Mouse (Mus musculus) heart, adult 18-20 months (tissue): ENCODE results near the gene Atg4b. TPM values are rescaled to one million over a fixed set of nuclear protein-coding genes. Genes with fewer than 3 reads are reported as not detected.

Experiments
- DNase-seq, 2 experiments: peaks; one replicate each; pipeline ENCODE4 v3.0.0; 2021 to 2022; ENCODE audit warnings: mixed read lengths in 1 of 2
- long read RNA-seq, 2 experiments: library from polyadenylated mRNA; stranded (forward); transcript quantifications; one replicate each; pipeline ENCODE4 v2.0.0; 2021
- total RNA-seq, 2 experiments: library from RNA; stranded (reverse); gene quantifications; 2 replicates each; pipeline ENCODE4 v1.2.3; 2021

Atg4b gene
- 10 to 100 TPM; 36.2 to 40.6 TPM for total RNA-seq
- long read RNA-seq, experiment 1, full-length matches to known transcripts = 7 of 16 reads
- long read RNA-seq, experiment 1, partial matches to known transcripts = 4 of 16 reads
- long read RNA-seq, experiment 1, other reads (novel, unspliced or antisense) = 5 of 16 reads
- long read RNA-seq, experiment 2, full-length matches to known transcripts = 1 of 4 reads
- long read RNA-seq, experiment 2, partial matches to known transcripts = 1 of 4 reads
- long read RNA-seq, experiment 2, other reads (novel, unspliced or antisense) = 2 of 4 reads

DNA sequence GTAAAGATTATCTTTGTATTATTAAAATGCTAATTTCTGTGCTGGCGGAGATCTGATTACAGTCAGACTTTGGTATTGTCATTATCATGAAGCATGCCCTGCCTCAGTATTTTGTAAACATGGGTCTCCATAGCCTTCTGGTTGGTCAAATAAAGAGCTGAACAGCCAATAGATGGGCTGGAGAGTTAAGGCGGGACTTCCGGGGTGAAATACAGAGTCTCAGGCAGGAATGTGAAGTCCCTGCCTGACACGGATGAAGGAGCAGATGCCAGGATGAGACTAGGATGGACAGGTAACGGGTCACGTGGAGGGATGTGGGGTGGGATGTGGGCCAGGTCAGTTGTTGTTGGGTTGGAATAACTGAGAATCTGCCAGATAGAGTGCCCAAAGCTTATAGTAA, at the start of gene Atg4b:
TSS of gene Atg4b (plus strand) at position 211 of the 400 bp plus-strand sequence.
- no peak for DNase-seq

DNA sequence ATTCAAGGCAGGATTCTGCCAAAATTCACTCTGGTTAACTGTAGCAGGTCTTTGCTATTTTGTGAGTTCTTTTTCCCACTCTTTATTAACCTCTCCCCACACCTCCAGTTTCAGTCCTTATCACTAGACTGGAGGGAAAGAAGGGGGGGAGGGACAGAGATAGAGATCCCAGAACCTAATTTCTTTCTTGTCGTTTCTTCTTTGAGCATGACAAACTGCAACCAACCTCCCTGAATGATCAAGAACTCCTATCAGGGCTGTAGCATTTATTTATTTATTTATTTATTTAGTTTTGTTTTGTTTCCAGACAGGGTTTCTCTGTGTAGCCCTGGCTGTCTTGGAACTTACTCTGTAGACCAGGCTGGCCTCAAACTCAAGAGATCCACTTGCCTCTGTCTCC, 49.2 kb upstream of the Atg4b start:
- DNase-seq = no peak

DNA sequence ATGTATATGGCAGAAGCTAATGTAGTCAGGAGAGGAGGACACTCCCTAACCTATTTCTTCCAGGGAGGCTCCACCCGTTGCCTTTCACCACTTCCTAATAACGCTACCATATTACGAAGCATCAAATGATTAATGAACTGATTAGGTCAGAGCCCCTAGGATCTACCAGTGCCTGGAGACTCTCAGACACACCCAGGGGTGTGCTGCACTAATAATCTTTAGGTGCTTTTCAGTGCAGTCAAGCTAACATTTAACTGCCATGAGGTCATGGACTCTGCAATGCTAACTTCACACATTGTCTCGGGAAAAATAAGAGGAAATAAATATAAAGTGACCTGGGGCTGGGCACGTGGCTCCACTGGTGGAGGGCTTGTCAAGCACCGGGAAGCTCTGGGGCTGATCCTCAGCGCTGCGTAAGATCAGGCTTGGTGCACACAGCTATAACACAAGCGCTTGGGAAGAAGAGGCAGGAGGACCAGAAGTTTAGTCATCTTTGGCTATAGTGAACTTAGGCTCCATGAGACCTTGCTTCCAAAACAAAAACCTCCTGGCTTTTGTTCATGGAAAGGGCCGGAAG, 47.7 kb upstream of the Atg4b start:
- DNase-seq = no peak

DNA sequence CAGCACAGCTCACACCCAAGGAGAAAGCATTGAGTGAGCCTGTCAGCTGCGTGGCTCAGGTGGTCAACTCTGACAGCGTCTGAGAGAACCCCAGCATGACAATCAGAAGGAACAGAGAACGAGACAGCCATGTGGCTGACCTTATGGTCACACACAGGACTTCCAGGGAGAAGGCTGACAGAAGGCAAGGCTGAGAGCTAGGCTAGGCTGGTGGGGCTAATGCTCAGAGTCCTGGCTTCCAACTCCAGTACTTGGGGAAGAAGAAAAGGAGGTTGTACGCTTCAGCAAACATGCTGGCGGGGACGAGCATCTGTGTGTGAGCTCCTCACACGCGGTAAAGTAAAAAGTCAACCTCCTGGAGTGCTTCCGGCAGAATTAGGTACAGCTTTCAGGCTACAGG, 47.0 kb upstream of the Atg4b start:
- no peak for DNase-seq

DNA sequence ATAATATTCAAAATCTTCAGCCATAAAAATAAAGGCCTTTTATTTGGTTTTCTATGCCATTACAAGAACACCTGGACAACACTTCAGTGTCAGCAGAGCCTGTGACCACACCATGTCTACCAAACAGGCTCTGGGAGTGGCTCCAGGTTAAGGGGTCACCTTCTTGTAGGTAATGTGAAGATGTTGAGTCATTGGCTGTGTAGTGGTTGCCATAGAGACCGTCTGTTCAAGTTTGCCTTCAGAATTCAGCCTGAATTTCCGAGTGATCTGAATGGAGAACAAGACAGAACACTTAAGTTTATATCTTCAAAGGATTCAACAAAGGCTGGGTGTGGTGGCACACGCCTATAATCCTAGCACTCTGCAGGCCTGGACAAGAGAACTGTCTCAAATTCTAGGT, 45.9 kb upstream of the Atg4b start:
- no peak for DNase-seq

DNA sequence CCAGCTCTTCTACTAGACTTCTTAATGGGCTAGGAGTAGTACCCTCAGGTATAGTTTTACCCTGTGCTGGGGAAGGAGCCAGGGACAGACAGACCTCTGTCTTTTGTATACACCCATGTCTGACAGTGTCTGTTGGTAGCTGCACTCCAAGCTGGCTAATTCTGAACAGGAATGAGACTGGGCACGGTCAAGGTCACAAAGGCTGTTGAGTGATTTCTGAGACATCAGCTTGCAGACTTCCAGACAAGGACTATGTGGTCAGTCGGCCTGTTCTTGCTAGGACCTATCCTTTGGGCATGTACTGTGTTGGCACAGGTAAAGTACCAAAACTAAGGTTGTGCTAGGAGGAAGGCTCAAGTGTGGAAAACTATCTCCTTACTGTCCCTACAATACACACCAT, 35.1 kb upstream of the Atg4b start:
- no peak for DNase-seq

DNA sequence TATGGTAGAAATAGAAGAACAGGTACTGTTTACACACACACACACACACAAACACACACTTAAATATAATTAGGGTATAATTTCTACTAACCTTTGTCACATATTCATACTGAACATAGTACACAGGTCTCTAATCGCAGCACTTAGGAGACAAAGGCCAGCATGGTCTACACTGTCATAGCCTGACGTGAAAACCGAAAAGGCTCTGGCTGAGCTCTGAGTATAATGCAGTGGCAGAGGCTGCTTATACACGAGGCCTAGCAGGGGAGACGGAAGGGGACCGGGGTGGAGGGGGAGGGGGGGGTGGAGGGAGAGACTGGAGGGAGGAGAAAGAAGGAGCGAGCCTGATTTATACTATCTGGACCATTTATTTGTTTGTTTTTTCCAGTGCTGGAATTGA, 29.7 kb upstream of the Atg4b start:
- no peak for DNase-seq

DNA sequence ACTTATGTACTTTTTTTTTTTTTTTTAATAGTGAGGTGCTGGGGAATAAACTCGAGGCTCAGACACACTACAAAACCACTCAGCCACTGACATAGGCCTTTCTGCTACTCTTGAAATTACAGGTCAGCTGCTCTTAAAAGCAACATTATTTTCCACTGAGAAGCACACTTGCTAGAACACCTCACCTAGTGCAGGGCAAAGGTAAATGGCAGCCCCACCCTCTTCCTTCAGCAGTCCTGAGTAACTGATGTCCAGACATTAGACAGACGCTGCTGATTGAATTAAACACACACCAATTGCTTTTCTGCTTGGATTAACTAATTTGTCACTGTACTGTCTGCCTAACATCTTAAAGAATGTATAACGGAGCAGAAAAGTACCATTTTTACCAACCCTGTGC, 26.7 kb upstream of the Atg4b start:
- no peak for DNase-seq

DNA sequence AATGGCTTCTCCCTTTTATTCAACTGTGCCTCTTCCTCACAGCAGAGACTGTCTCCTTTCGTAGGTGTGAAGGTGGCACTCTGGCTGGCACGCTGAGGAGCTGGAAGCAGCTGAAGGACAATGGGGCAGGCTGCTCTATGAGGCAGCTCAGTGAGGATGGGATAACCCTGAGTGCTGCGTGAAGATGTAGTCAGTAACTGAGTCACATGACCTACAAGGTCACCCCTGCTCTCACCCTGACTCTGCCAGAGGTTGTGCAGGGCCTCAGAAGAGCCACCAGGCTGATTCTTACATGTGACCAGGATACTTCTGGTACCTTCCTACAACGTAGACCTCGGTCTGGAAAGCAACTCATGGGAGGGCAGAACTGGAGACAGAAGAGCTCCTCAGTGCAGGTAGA, 25.6 kb upstream of the Atg4b start:
- no peak for DNase-seq

DNA sequence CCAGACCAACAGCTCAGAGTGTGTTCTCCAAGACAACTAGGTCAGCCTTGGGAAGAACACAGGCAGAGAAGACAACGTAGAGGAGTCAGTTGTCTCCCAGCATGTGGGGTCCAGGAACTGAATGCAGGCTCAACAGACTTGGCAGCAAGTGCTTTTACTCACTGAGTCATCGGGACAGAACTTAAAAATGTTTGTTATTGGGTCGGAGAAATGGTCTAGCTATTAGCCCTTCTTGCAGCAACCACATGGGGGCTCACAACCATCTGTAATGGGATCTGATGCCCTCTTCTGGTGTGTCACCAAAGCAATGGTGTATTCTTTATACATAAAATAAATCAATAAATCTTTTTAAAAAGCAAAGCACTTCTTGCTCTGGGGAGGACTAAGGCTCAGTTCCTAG, 25.2 kb upstream of the Atg4b start:
- no peak for DNase-seq

DNA sequence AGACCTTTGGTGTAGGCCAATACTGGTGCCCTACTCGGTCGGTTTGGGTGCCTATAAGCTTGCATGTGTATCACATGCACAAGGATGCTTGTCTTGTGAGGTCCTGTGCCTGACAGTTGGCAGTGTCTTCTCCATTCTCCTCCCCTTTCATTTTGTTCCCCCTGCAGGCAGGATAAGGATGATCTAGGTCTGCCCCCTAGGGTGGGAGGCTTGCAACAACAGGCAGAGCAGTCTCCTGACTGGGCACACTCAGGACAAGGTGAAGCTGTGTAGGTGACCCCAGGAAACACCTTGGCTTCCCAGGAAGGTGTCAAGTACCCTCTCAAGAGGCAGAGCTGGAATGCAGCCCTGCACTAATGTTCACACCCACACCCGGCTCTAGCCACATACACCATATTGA, 24.3 kb upstream of the Atg4b start:
- peak; percentile 67 to 86 for DNase-seq

DNA sequence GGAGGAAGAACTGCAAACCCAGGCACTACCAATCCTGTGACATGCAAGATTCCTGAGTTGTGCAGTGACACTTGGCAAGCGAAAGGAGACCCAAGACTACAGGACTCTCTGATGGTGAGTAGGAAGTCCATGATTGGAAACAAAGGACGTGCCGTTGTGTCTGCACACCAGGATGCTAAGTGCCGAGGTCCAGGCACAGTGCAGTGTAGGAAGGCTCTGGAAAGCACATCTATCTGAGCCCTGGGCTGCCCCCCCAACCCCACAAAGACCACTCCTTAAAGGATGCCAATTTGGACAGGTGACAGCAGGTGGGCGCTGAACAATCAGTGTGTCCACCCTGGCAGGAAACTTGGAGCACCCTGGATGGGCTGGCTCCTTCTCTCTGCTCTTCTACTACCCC, 20.2 kb upstream of the Atg4b start:
- DNase-seq = no peak

DNA sequence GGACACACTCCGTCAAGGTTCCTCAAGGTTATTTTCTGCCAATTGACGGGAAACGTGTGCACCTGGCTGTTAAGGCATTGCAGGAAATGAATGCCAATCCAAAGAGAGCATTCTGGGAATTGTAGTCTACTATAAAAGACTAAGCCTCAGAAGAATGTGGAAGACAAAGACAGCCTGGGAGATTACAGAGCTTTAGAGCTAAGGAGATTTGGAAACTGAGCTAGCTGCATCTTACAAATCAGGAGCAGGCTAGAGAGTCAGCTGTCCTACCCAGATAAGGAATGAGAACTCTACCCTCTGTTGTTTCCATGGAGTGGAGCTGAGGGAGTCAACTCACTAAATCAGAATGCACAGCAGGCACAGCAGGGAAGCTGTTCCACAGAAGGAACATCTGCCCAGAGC, 19.4 kb upstream of the Atg4b start:
- no peak for DNase-seq

DNA sequence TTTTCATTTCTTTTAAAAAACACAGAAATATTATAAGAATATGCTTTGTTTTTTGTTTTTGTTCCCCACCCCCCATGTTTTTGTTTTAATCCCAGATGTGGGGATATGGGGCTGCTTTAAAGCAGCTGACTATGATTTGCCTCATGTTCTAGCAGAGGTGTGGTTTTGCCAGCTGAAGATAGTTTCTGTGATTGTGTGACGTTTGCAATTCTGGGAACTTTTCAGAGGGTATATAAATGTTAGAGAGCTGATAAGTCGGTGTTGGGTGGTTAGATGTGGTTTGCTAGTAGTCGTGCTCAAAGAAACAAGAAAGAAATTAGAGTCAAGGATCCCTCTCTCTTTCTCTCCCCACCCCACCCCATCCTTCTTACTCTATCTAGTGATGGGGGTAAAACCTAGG, 15.4 kb upstream of the Atg4b start:
- no peak for DNase-seq

DNA sequence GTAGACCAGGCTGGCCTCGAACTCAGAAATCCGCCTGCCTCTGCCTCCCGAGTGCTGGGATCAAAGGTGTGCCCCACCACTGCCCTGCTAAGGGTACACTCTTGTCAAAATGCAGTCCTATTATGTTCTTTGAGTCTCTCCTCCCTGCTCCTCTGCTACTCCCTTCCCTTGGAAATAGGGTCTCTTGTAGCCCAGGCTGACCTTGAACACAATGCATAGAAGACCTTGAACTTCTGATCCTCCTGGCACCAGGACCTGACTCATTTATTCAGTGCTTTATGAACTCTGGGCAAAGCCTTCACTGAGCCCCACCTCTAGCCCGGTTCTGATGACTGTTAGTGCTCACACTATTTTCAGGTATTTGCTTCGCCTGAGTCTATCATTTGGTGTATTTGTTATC, 13.6 kb upstream of the Atg4b start:
- no peak for DNase-seq

DNA sequence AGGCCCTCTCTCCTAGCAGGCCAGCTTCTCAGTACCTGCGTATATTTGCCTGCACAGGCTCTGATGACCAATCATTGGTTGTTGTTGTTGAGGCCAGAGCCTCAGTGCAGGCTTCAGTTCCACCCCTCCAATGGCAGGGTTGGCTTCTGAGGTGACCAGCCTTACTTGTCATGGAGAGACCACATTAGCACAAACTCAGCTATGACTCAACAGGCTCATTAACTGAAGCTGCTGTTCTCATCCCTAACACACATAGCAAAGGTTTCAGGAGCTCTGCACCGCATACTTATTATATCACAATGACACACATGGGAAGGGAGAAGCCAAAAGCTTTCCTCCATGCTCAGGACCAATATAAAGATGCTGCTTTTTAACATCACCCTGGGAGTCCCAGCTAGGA, 10.6 kb upstream of the Atg4b start:
- DNase-seq = no peak

DNA sequence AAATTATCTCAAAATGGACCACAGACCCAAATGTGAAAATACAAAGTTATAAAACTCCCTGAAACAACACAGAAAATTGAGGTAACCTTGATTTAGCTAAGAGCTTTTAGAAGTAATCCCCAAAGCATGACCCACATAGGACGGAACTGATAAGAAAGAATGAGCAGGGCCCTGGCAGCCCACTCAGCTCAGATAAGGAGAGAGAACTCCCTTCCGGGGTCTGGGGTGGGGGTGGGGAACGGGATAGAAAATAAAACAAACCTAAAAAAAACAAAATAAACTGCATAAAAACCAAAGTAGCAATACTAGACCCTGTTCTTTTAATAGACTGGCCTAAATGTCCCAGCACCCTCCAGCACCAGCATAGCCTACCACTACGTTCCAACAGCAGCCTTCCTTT, 9.3 kb upstream of the Atg4b start:
- DNase-seq = no peak

DNA sequence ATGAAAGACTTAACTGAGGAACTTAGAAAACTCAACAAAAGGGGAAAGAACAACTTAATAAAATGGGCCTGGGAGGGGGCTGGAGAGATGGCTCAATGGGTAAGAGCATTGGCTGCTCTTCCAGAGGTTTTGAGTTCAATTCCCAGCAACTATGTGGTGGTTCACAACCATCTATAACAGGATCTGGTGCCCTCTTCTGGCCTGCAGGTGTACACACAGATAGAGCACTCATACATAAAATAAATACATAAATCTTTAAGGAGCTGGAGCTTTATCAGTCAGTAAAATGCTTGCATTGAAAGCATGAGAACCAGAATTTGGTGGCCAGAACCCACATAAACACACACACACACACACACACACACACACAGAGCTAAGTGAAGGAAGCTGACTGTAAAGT, 8.4 kb upstream of the Atg4b start:
- no peak for DNase-seq

DNA sequence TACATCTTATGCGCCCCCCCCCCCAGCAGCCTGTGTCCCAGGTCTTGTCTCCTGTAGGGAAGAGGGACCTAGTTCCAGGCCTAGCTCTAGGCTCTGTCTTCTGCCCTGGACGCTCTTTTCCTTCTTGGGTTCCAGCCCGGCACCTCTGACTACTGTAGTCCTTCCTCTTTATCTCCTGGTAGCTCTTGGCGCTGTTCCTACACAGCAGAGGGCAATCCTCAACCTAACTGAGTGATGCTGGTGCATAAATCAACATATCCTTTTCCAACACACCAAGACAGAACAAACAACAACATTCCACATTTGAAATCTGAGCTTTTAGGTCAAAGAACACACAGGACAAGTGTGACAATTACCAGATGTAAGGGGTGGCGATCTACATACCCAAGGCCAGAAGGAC, 5.1 kb upstream of the Atg4b start:
- no peak for DNase-seq

DNA sequence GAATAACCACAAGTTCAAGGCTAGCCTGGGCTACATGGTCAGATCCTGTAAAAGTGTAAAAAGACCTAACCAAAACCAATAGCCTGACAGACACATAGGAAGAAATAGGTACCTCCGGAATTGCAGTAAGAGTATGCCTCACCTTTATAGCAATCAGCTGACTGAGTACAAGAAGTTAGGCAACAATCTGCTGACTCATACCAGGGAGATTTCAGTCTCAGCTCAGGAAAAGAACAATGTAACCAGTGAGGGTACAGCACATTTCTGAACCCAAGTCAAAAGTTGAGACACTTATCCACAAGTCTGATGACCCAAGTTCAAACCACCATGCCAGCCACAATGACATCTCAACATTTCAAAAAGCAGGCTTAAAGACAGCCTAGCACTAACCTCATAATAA, 2.8 kb upstream of the Atg4b start:
- DNase-seq = no peak

DNA sequence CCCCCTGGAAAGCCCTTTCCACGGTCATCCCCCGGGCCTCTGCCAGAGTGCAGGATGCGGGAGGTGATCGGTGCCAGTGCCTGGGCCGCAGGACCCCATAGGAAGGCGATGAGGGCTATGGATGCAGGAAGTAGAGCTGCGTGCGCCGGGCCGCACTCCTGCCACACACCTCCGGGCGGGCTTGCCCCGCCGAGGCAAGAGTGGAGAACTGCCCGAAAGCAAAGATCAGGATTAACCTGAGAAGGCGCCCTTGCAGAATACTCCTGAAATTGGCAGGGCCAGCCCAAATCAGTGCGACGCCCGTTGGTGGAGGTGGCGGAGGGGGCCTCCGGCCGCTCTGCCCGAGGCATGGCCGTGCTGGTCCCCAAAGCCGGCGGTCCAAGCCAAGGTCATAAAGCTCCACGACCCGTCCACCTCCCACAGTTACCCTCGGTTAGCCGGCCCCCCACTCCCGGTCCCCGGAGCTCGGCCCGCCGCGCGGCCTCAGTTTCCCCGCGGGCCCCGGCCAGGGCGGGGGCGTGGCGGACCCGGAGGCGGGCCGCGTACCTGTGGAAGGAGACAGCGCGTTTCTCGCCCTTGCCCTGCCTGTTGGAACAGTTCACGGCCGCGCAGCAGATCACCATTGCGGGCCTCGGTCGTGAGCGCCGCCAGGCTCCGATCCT, 2.7 kb downstream of the Atg4b start:
- no peak for DNase-seq

DNA sequence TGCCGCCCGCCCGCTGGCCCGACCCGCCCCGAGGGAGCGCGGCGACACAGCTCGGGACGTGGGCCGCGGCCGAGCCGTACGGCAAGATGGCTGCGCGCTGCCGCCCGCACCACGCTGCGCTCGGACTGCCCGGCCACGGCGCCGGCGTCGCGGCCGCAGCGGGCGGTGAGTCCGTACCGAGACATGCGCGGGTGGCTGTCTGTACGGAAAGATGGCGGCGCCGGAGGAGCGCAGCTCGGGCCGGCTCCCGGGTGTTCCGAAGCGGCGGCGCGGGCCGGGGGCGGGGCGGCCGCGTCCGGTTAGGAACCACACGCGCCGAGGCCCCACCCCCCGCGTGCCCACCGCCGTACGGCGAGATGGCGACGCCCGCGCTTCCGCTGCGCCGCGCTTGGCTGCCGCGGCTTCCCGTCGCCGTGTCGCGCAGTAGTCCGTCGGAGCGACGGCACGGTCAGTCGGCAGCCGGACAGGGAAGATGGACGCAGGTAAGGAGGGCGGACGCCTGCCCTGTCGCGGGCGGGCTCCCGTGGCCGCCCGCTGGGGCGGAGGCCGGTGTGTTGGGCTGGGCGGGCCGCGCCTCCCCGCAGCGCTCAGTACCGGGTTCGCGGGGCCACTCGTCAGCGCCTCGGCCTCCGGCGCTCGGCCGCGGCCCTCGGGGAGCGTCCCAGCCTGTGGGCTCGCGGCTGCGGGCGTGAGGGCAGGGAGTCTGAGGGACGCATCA, 3.4 kb downstream of the Atg4b start, which contains the start of gene Thap4:
TSS of gene Thap4 (minus strand) at position 292 of the 718 bp plus-strand sequence.
- peak; percentile 92 to 95 for DNase-seq

DNA sequence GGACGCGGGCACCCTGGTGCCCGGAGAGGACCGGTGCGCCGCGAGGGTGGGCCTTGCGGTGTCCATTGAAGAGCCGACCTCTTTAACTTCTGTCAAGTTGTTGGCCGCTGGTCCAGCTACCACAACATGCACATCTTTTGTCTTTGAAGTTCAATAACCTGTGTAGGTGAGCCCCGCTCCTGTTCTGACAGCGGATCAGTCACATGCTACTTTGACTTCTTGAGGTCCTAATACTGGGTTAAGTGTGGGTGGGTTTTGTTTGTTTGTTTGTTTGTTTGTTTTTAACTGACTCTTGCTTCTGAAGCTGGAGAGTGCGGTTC, 4.0 kb downstream of the Atg4b start:
- DNase-seq = no peak

DNA sequence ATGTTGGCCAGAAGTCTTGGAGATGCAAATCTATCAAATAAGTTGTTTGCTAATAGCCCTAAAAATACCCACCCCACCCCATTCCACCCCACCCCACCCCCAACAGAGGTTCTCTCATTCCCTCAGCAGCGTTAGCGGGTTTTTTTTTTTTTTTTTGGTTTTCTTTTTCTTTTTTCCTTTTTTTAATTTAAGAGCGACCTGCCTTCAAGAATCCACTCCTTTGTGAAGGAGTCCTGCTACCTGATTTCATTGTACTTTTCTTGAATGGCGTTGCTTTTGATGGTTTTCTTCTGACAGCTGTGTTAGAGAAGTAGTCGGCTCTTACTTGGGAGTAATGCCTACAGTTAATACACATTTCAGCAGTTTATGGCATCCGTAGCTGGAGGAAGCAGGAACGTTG, 4.3 kb downstream of the Atg4b start:
- DNase-seq = no peak
